Mouse (Mus musculus) bone marrow macrophage, adult 2 months (primary cell): Measurements from ENCODE around the gene Gpc4.

Experiments
- CTCF ChIP-seq: IDR thresholded peaks from 2 replicates; pipeline ENCODE4 v1.5.1; 2012; ENCODE audit warnings: low read depth, mild to moderate bottlenecking, low read length, moderate library complexity
- POLR2A ChIP-seq: IDR thresholded peaks from 2 replicates; pipeline ENCODE4 v1.6.1; 2012; ENCODE audit warnings: mild to moderate bottlenecking, low read depth, low read length, borderline replicate concordance

DNA sequence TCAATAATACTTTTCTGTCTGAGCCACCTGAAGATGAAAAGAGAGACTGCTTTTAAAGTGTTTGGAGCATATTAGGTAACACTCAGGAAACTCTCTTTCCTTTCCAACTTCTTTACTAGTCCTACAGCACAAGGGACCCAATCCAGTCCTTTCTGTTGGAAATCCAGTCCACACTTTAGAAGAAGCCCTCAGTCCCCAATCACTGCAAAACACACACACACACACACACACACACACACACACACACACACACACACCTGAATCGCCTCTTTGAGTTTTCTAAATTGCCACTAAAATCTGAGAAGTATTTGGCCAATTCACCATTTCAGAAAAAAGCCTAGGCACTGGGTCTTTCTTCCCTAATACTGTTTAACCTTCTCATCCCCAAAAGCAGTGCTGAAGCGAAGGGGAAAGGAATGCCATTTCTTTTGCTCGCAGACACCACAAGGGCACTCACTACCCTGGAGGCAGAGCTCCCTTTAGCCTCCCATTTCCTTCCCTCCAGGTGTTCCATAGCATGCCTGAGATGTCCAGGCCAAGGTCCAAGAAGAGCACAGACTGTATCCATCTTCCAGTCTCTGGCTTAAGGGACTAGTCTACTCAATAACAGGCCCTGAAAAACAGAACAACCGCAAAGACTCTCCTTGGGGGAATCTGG is 28.4 kb upstream of the Gpc4 start:
- no peak for TF ChIP-seq CTCF
- no peak for TF ChIP-seq POLR2A
